Mouse (Mus musculus): Measurements from ENCODE around the gene Psmb3.

Psmb3 gene

GRCm38 (mm10) chr11:97753277-97753676, 50.1 kb downstream of the Psmb3 start:
- no peak for DNase-seq (ENCODE audit: low spot score)

- no peak for DNase-seq (ENCODE audit: low spot score)
Observed at GRCm38 (mm10) chr11:97758125-97758524, 54.9 kb downstream of the Psmb3 start.

- DNase-seq (ENCODE audit: low spot score) = no peak
Observed at GRCm38 (mm10) chr11:97758942-97759341, 55.7 kb downstream of the Psmb3 start.

GRCm38 (mm10) chr11:97761638-97762037, 58.4 kb downstream of the Psmb3 start:
- no peak for DNase-seq (ENCODE audit: low spot score)
